Comparison of ENCODE assay signal across 9 mouse cellular contexts in the genomic region with DNA sequence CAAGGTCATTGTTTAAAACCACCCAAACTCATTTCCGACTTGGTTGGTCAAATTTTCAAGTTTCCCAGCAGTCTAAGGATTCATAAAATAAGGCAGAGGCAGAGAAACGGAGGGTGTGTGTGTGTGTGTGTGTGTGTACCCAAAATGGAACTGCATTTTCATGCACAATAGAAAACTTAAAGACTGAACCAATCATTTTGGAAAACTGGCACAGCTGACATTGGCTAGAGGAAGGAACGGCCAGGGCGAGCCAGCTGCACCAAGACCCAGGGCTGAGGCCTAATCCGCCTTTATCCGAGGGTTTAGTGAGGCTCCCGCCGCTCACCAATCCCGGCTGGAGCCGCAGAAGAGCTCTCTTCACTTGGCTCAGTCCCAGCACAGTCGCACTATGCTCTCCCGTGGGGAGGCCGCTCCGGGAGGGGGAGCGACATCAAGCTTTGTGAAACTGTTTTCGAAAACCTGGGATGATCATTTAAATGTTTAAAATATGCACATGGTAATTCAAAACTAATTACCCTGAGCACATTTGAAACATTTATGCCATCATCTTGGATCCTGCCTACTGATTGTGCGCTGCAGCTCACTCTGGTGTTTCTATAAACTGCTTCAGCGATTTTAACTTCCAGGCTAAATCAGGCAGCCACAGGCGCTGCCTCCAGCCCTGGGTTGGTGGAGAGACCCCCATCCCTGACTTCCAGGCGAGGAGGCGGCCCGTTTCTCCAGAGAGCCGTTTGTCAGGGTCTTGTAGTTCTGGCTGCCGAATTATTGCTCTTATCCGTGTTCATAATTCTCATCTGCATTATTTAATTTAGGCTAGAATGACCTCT. TPM values are rescaled to one million over a fixed set of nuclear protein-coding genes. Genes with fewer than 3 reads are reported as not detected.
A peak's percentile ranks its signal among the peaks of the same experiment; 100 is the strongest.
DNase-seq lines count a peak whose midpoint lies in the region; ATAC-seq and TF ChIP-seq lines count a peak whose summit lies in the region.
"Had no signal": no experiment of that assay in that cellular context is flagged by ENCODE, and none has a peak within 500 bp of the region (broad histone marks: within the 10 kb centered on the region; RNA-seq: fewer than 3 reads in every experiment).

No protein-coding gene starts in this region.

- ATAC-seq in erythroid progenitor cell, adult 5-6 weeks (replicated peaks; ENCODE audit: low FRiP score, poor library complexity, severe bottlenecking), result no peak

- H3K4me3 ChIP-seq in CH12.LX (replicated peaks in 1 of 3; ENCODE audit: low read depth in 2 of 3, low read length in 2 of 3, poor library complexity in 1 of 3), result no peak overlapping the region

- H3K4me2 ChIP-seq in CH12.LX (ENCODE audit: insufficient read depth, low read depth, poor library complexity, severe bottlenecking), result no peak overlapping the region

- H3K27ac ChIP-seq in CH12.LX (ENCODE audit: insufficient read depth, low read depth), result no peak overlapping the region

- H3K4me1 ChIP-seq in CH12.LX (ENCODE audit: control insufficient read depth in 1 of 2, insufficient read depth in 2 of 2), result peaks cover 18 to 43% of the 10 kb centered on the region in 2 experiments

- TF ChIP-seq EP300 in CH12.LX (IDR thresholded peaks at IDR 0.05; ENCODE audit: low read length), result no peak

- no peaks in the 10 kb centered on the region for H3K9me3 ChIP-seq in CH12.LX (replicated peaks; ENCODE audit: low read length)
- H3K9me3 ChIP-seq: megakaryocyte, embryonic 14.5 days had no signal

- no peak for TF ChIP-seq CTCF in CH12.LX (conservative IDR thresholded peaks at IDR 0.05 in 1 of 2, IDR thresholded peaks at IDR 0.05 in 1 of 2; ENCODE audit: low read depth in 2 of 2, low read length in 2 of 2)

- dilution Hi-C loops in CH12.LX (cut with MboI; ENCODE audit: extremely low pct_ligation_motif_present, extremely low pct_unique_long_range_greater_than_20kb, low sequenced_read_pairs), result no loop called here

- TF ChIP-seq RAD21 in CH12.LX (IDR thresholded peaks at IDR 0.05; ENCODE audit: low read depth, low read length), result no peak

- DNase-seq in cerebellum, postnatal 10 days, result peak; percentile 41 to 52
- no peak for DNase-seq in cerebellum, postnatal 14 days
- DNase-seq in CH12.LX (ENCODE audit: extremely low read depth), result no peak
- DNase-seq in frontal cortex, postnatal 10 days (ENCODE audit: low spot score in 2 of 2), result peak; percentile 62 to 67
- peak; percentile 55 to 70 for DNase-seq in layer of hippocampus, postnatal 36 days
- DNase-seq in right cerebral cortex, postnatal 14 days, result peak; percentile 73
- no peak for DNase-seq in urinary bladder, adult 2 months (ENCODE audit: low spot score)

- in situ Hi-C loops in CH12.LX (cut with MboI; ENCODE audit: low pct_ligation_motif_present, low pct_unique_long_range_greater_than_20kb, low sequenced_read_pairs), result loop anchor here (25.0 kb wide), 1 partner anchor 304 kb away; no protein-coding TSS in a partner anchor

- no peaks in the 10 kb centered on the region for H3K79me2 ChIP-seq in CH12.LX (replicated peaks; ENCODE audit: control insufficient read depth, extremely low read depth, insufficient read depth, poor library complexity, severe bottlenecking)

- no peak overlapping the region for H3K9ac ChIP-seq in CH12.LX (ENCODE audit: insufficient read depth, low read depth)

- TF ChIP-seq POLR2A in CH12.LX (IDR thresholded peaks at IDR 0.05; ENCODE audit: low read depth, low read length), result no peak

- no peaks in the 10 kb centered on the region for H3K36me3 ChIP-seq in CH12.LX (replicated peaks in 1 of 2; ENCODE audit: control insufficient read depth in 1 of 2, insufficient read depth in 1 of 2, low read length in 1 of 2)

- peaks cover 3% of the 10 kb centered on the region for H3K27me3 ChIP-seq in CH12.LX (replicated peaks)

TF ChIP-seq in CH12.LX, 34 proteins besides CTCF, POLR2A, EP300 and RAD21:
- no peak for TF ChIP-seq E2F4 (IDR thresholded peaks at IDR 0.05; ENCODE audit: insufficient replicate concordance, low read depth, low read length)
- TF ChIP-seq NRF1 (IDR thresholded peaks at IDR 0.05; ENCODE audit: low read depth, low read length), result no peak
- no peak for TF ChIP-seq TBP (conservative IDR thresholded peaks at IDR 0.05; ENCODE audit: low read depth, low read length)
- 0 out of 2 replicates have a peak, but pooled peaks have one; percentile 22 for TF ChIP-seq MAFK (IDR thresholded peaks at IDR 0.05; ENCODE audit: insufficient replicate concordance, low read length)
- no peak for TF ChIP-seq CHD2 (IDR thresholded peaks at IDR 0.05; ENCODE audit: low read length)

RNA-seq across cellular contexts. Expression of gene Rpa1, which starts 56.5 kb away (rescaled TPM):
- total RNA-seq in CH12.LX (2012; rRNA removed) (287 and 354 TPM in 2 replicates), CH12.LX (2014; rRNA removed) (357 and 379 TPM in 2 replicates)
- 230 and 247 TPM in 2 replicates for polyA plus RNA-seq in CH12.LX (2012; ENCODE audit: insufficient read length, low read depth)
- 10 to 100 TPM; 58.5 to 60.8 TPM for total RNA-seq in layer of hippocampus, postnatal 36 days (2021)
- 76.7 and 95.5 TPM in 2 replicates for total RNA-seq in erythroid progenitor cell, adult 5-6 weeks (2015; ENCODE audit: low replicate concordance)
- 100 and 110 TPM in 2 replicates for total RNA-seq in erythroid progenitor cell, adult 5-6 weeks (2017; ENCODE audit: low replicate concordance)
- polyA plus RNA-seq in urinary bladder, adult 2 months (2012; rRNA removed), result 55.4 and 72.0 TPM in 2 replicates

RNA-seq across cellular contexts. Expression of gene Smyd4, which starts 56.6 kb away (rescaled TPM):
- total RNA-seq in CH12.LX (2012; rRNA removed) (11.5 and 13.9 TPM in 2 replicates), CH12.LX (2014; rRNA removed) (13.9 and 15.4 TPM in 2 replicates)
- polyA plus RNA-seq in CH12.LX (2012; ENCODE audit: insufficient read length, low read depth), result 11.8 and 12.5 TPM in 2 replicates
- total RNA-seq in layer of hippocampus, postnatal 36 days (2021), result 10 to 100 TPM; 12.8 to 14.4 TPM
- total RNA-seq in erythroid progenitor cell, adult 5-6 weeks (2015; ENCODE audit: low replicate concordance), result 6.1 and 8.4 TPM in 2 replicates
- total RNA-seq in erythroid progenitor cell, adult 5-6 weeks (2017; ENCODE audit: low replicate concordance), result 1.1 and 5.3 TPM in 2 replicates
- 6.7 and 6.8 TPM in 2 replicates for polyA plus RNA-seq in urinary bladder, adult 2 months (2012; rRNA removed)

Comparison
In these comparisons a context has a peak if more than half of its experiments do, and no peak if none do; other contexts are left out.
1. DNase-seq: peak in cerebellum, postnatal 10 days (2 of 2), frontal cortex, postnatal 10 days (2 of 2), layer of hippocampus, postnatal 36 days (2 of 2) and right cerebral cortex, postnatal 14 days (single experiment); none in cerebellum, postnatal 14 days (0 of 2), CH12.LX (single experiment) and urinary bladder, adult 2 months (single experiment).